Mouse (Mus musculus): Measurements from ENCODE around the gene Gm20918. TPM values are rescaled to one million over a fixed set of nuclear protein-coding genes. Genes with fewer than 3 reads are reported as not detected.
"Not testable (repeated sequence)": the region's sequence is repeated elsewhere in the genome, so short reads cannot be mapped to it uniquely, and the experiment has no call there.

Gm20918 gene
- polyA plus RNA-seq (2015; fragmentation: Nextera tagmentation; extraction: Ambion mirVana), result not detected in 2 replicates

DNA sequence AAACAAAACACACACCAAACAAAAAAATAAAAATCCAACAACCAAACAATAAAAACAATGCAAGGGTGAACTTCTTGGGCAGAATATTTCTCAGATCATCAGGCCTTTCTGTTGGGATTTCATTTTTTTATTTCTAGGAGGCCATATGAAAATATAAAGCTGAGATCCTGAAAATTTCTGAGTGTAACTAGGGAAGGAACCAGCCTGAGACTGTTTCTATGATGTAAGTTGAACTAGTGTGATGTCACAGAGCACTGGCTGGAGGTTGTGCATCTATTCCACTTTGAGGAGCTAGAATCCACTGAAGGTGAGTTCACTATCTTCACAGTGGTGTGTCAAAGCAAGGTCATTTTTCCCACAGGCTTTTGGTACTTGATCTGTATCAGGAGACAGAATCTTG lies at the start of gene Gm20918:
TSS of gene Gm20918 (plus strand) at position 301 of the 400 bp plus-strand sequence.
- H3K9ac ChIP-seq; ATAC-seq (ENCODE audit: insufficient number of reproducible peaks, low FRiP score, low TSS enrichment, low read depth); H3K27me3 ChIP-seq: not testable (repeated sequence)

More for the DNA sequence above, at the start of gene Gm20918:
- not testable (repeated sequence) for H3K4me1 ChIP-seq; H3K36me3 ChIP-seq; H3K27ac ChIP-seq (replicated peaks); H3K9me3 ChIP-seq (replicated peaks); H3K4me2 ChIP-seq (replicated peaks); H3K4me3 ChIP-seq (replicated peaks)

Other genes starting within 250 kb of the Gm20918 start
- gene Gm21820, start 205.5 kb downstream of the Gm20918 start, polyA plus RNA-seq (2015; fragmentation: Nextera tagmentation; extraction: Ambion mirVana), result not detected in 2 replicates